Mouse (Mus musculus): Measurements from ENCODE around the gene Map4k2. TPM values are rescaled to one million over a fixed set of nuclear protein-coding genes. Genes with fewer than 3 reads are reported as not detected.
"Not testable (repeated sequence)": the region's sequence is repeated elsewhere in the genome, so short reads cannot be mapped to it uniquely, and the experiment has no call there.

The Map4k2 gene
- polyA plus RNA-seq, 1 experiment from 2014 or later = 18.4 TPM

DNA sequence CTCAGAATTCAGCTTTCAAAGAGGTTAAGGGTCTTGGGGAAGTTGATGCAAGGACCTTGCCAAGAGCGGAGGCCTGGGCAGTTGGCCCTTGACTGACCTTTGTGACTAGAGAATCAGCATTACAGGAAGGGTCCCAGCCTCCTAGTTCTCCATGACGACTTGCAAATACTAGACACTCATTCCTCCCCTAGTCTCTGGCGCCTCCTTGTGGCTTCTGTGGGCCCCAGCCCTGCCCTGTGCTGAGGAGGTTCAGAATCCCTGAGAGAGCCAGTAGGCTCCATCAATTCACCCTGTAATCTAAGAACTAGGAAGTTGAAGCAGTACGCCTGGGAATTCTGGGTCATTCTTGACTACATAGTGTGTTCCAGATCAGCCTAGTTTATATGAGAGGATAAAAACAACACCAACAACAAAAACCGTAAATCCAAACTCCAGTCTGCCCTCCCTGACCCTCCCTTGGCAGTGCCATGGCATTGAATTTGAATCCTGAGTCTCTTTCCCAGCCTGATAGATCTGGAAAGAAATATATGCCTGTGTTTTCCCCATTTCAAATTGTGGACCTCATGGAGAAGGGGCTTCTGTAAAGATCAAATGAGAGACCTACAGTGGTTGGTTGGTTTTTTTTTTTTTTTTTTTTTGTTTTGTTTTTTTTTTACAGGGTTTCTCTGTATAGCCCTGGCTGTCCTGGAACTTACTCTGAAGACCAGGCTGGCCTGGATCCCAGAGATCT lies 36.0 kb upstream of the Map4k2 start:
- peak; percentile 59; the same call in 1 of the 2 replicates for ATAC-seq (ENCODE audit: low FRiP score, low read depth)

DNA sequence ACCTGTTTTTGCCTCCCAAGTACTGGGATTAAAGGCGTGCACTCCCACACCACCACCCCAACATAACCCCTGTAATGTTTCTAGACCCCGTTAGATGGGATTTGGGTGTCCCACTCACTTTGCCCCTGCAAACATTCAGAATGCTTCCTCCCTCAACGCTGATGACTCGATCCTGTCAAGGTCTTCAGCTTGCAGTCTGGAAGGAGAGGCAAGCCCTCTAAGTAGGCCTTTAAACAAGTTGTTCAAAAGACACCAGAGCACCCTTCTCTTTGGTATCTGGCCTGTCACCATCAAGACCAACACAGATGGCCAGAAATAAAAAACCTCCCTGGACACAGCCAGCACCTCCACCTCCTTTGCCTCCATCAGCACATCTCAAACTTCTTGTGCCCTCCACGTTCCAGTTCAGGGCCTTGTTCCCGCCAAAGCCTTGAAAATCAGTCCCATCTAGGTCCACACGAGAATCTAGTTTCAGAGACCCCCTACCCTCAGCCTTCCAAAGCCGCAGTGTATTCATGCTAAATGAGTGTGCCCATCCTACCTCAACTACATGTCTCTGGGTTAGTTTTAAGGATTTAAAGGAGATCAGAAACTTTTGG lies 35.3 kb upstream of the Map4k2 start:
- no peaks in the 10 kb centered on the region for H3K27me3 ChIP-seq (replicated peaks)
- no peak overlapping the region; the same call in 1 of the 2 replicates for H3K4me3 ChIP-seq
- no peaks in the 10 kb centered on the region for H3K9me3 ChIP-seq
- no peak for ATAC-seq (ENCODE audit: low FRiP score, low read depth)
- H3K27ac ChIP-seq = no peak overlapping the region
- WGBS = 59% methylated on average over 8 of the region's 8 CpGs
- peaks cover 4% of the 10 kb centered on the region; the same call in 1 of the 2 replicates for H3K36me3 ChIP-seq
- H3K9ac ChIP-seq = no peak overlapping the region
- H3K4me2 ChIP-seq (replicated peaks) = peak overlapping the region; percentile 74
- H3K4me1 ChIP-seq = peaks cover 5% of the 10 kb centered on the region; the same call in 1 of the 2 replicates

More for the DNA sequence above, 36.0 kb upstream of the Map4k2 start:
- H3K9ac ChIP-seq = no peak overlapping the region
- no peak overlapping the region for H3K4me2 ChIP-seq (replicated peaks)
- H3K27me3 ChIP-seq (replicated peaks) = no peaks in the 10 kb centered on the region
- no peak overlapping the region for H3K4me3 ChIP-seq
- WGBS = 22% methylated on average over 5 of the region's 5 CpGs
- peaks cover 9% of the 10 kb centered on the region; the same call in 1 of the 2 replicates for H3K36me3 ChIP-seq
- H3K4me1 ChIP-seq = peaks cover 5% of the 10 kb centered on the region; the same call in 1 of the 2 replicates
- H3K27ac ChIP-seq = no peak overlapping the region
- no peaks in the 10 kb centered on the region for H3K9me3 ChIP-seq

DNA sequence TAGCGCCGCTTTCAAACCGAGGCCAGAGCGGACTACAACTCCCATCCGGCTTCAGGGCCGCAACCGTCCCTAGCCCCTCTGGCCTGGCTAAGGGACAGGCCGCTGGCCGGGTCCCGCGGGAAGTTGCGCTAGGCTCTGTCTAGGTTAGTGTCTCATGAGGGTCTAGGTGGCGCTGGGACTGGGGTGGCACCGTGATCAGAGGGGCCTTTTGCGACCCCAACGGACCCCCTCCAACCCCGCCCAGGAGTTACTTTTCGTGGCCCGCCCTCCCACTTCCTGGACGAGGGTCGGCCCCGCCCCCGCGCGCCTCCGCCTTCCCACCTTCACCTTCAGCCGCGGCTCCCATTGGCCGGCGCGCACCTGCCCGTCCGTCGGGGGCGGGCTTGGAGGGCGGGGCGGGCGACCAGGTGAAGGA lies 34.8 kb upstream of the Map4k2 start, which contains the start of gene Cdc42bpg:
TSS of gene Cdc42bpg (plus strand) at position 320 of the 415 bp plus-strand sequence.
- H3K4me1 ChIP-seq = peaks cover 5% of the 10 kb centered on the region; the same call in 1 of the 2 replicates
- H3K9me3 ChIP-seq = no peaks in the 10 kb centered on the region
- ATAC-seq (ENCODE audit: low FRiP score, low read depth) = peak; percentile 73
- H3K27me3 ChIP-seq (replicated peaks) = no peaks in the 10 kb centered on the region
- H3K27ac ChIP-seq = no peak within 1 kb of the TSS
- peak within 1 kb of the TSS; percentile 61 for H3K9ac ChIP-seq
- peak within 1 kb of the TSS; percentile 63 for H3K4me3 ChIP-seq
- WGBS = under 1% methylated on average over 34 of the region's 38 CpGs
- peak within 1 kb of the TSS; percentile 74 for H3K4me2 ChIP-seq (replicated peaks)
- H3K36me3 ChIP-seq = no peaks in the 10 kb centered on the region

DNA sequence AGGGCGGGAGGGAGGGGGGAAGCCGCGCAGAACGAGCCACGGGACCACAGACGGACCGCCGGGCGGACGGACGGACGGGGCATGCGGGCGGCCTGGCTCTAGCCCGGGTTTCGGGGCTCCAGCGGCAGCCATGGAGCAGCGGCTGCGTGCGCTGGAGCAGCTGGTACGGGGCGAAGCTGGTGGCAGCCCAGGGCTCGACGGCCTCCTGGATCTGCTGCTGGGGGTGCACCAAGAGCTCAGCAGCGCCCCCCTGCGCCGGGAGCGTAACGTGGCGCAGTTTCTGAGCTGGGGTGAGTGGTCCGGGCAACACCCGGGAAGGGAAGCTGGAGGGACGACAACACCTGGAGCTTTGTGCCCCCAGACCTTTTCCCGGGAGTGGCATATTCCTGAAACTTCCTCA lies 34.3 kb upstream of the Map4k2 start:
- ATAC-seq (ENCODE audit: low FRiP score, low read depth) = peak; percentile 45
- Histone ChIP-seq H3K4me1 (peaks cover 5% of the 10 kb centered on the region; the same call in 1 of the 2 replicates), H3K4me2 (replicated peaks) (peak overlapping the region; percentile 74), H3K4me3 (peak overlapping the region; percentile 63), H3K27ac (no peak overlapping the region), H3K36me3 (no peaks in the 10 kb centered on the region), H3K9me3 (no peaks in the 10 kb centered on the region), H3K27me3 (replicated peaks) (no peaks in the 10 kb centered on the region), H3K9ac (peak overlapping the region; percentile 61)
- under 1% methylated on average over 34 of the region's 34 CpGs for WGBS

DNA sequence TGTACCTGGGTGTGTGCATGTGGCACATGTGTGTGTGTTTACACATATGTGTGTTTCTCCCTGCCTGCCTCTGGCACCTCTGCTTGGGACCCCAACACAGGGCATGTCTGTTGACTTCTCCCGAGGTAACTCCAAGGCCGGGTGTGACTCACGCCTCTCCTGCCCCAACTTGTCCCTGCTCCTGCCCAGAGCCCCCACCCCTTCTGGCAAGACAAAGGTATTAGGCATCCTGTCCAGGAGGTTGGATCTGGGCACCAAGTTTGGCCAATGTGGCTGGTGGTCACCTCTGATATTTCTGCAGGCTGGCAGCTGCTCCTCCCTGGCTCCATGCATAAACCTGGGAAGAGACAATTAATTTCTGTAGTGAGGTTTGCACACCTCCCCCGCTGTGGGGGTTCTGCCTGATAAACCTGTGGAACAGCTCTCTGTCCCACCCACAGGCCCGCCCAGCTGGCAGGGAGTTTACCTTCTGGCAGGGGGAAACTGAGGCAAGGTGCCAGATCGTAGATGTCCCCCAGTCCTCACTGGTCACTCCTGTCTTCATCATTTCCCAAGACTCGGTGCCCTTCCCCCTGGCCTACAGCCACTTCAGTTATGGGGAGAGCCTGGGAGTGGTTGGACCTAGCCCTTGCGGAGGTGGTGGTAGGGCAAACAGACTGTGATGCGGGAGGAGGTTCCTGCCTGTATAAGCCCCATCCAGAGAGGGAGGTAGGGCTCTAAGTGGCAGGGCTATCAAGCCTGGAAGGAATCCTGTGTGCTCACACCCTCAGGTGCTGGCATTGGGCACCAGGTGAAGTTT lies 33.0 kb upstream of the Map4k2 start:
- Histone ChIP-seq H3K9me3 (no peaks in the 10 kb centered on the region), H3K4me3 (no peak overlapping the region), H3K4me1 (peaks cover 5% of the 10 kb centered on the region; the same call in 1 of the 2 replicates), H3K9ac (no peak overlapping the region), H3K36me3 (no peaks in the 10 kb centered on the region), H3K4me2 (replicated peaks) (no peak overlapping the region), H3K27me3 (replicated peaks) (no peaks in the 10 kb centered on the region), H3K27ac (no peak overlapping the region)
- WGBS = 89% methylated on average over 9 of the region's 9 CpGs
- no peak for ATAC-seq (ENCODE audit: low FRiP score, low read depth)

DNA sequence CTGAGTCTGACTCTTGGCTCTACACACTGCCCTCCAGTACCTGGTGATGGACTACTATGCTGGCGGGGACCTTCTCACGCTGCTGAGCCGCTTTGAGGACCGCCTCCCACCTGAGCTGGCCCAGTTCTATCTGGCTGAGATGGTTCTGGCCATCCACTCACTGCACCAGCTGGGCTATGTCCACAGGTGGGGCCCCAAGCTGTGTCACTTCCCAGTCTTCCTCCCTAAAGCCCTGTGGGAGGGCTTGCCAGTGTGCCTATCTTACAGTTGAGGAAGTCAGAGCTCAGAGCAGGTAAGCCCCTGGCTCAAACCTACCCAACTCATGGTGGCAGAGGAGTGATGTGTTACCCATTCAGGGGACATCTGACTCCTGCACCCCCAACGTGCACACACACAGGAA lies 30.8 kb upstream of the Map4k2 start:
- no peak overlapping the region for H3K4me3 ChIP-seq
- H3K4me1 ChIP-seq = peaks cover 5% of the 10 kb centered on the region; the same call in 1 of the 2 replicates
- H3K27me3 ChIP-seq (replicated peaks) = no peaks in the 10 kb centered on the region
- no peaks in the 10 kb centered on the region for H3K9me3 ChIP-seq
- peaks cover 7% of the 10 kb centered on the region for H3K36me3 ChIP-seq
- no peak overlapping the region for H3K4me2 ChIP-seq (replicated peaks)
- WGBS = 94% methylated on average over 5 of the region's 5 CpGs
- no peak for ATAC-seq (ENCODE audit: low FRiP score, low read depth)
- H3K27ac ChIP-seq = no peak overlapping the region
- H3K9ac ChIP-seq = no peak overlapping the region

DNA sequence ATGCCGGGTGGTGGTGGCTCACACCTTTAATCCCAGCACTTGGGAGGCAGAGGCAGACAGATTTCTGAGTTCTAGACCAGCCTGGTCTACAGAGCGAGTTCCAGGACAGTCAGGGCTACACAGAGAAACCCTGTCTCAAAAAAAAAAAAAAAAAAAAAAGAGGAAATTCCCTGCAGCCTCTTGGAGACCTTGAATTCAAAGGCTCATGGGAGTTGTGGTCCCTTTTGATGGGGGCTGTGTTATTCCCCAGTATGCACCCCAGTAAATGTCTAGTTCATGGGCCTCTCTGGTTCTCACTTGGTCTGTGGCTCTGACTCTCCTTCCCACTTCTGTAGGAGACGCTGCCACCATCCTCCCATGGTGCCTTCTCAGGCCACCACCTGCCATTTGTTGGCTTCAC lies 29.2 kb upstream of the Map4k2 start:
- not testable (repeated sequence) for H3K9me3 ChIP-seq; H3K27me3 ChIP-seq (replicated peaks); ATAC-seq (ENCODE audit: low FRiP score, low read depth); H3K4me2 ChIP-seq (replicated peaks); H3K4me1 ChIP-seq; H3K9ac ChIP-seq; H3K4me3 ChIP-seq; H3K27ac ChIP-seq
- 91% methylated on average over 3 of the region's 3 CpGs for WGBS
- H3K36me3 ChIP-seq = peaks cover 21% of the 10 kb centered on the region

DNA sequence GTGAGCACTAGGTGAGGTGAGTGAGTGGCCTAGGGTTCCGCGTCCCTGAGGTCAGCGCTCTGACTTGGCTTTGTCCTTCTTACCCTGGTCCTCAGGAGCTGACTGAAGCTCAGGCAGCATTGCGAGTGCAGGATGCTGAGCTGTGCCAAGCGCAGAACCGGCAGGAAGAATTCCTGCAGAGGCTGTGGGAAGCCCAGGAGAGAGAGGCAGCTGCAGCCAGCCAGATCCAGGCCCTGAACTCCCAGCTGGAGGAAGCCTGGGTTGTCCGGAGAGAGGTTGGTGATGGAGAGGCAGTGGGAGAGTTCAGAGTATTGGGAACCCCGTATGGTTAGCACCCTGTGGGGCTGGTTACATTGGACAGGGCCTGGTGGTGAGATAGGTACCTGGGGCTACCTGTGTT lies 27.1 kb upstream of the Map4k2 start:
- no peaks in the 10 kb centered on the region for H3K9me3 ChIP-seq
- H3K36me3 ChIP-seq = peaks cover 29% of the 10 kb centered on the region
- no peaks in the 10 kb centered on the region for H3K27me3 ChIP-seq (replicated peaks)
- H3K4me1 ChIP-seq = no peaks in the 10 kb centered on the region; the same call in 1 of the 2 replicates
- H3K4me2 ChIP-seq (replicated peaks) = no peak overlapping the region
- H3K9ac ChIP-seq = no peak overlapping the region
- no peak overlapping the region for H3K4me3 ChIP-seq
- H3K27ac ChIP-seq = no peak overlapping the region
- 88% methylated on average over 8 of the region's 8 CpGs for WGBS
- ATAC-seq (ENCODE audit: low FRiP score, low read depth) = no peak

DNA sequence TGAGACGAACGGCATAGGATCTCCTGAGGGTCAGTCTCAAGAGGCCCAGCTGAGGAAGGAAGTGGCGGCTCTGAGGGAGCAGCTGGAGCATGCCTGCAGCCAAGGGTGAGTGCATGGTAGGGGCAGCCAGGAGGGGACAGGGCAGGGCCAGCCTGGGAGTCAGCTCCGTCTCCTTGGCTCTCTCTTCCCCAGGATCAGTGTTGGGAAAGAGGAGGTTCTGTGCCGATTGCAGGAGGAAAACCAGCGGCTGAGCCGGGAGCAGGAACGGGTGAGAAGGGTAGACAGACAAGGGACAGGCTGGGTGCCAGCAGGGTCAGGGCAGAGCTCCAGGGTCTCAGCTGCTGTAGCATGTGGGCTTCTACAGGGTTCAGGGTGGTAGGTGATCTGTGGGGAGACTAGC lies 26.4 kb upstream of the Map4k2 start:
- Histone ChIP-seq H3K9me3 (no peaks in the 10 kb centered on the region), H3K4me3 (no peak overlapping the region), H3K27ac (no peak overlapping the region), H3K36me3 (peaks cover 29% of the 10 kb centered on the region), H3K27me3 (replicated peaks) (no peaks in the 10 kb centered on the region), H3K9ac (no peak overlapping the region), H3K4me1 (no peaks in the 10 kb centered on the region; the same call in 1 of the 2 replicates), H3K4me2 (replicated peaks) (no peak overlapping the region)
- no peak for ATAC-seq (ENCODE audit: low FRiP score, low read depth)
- WGBS = 84% methylated on average over 8 of the region's 8 CpGs

DNA sequence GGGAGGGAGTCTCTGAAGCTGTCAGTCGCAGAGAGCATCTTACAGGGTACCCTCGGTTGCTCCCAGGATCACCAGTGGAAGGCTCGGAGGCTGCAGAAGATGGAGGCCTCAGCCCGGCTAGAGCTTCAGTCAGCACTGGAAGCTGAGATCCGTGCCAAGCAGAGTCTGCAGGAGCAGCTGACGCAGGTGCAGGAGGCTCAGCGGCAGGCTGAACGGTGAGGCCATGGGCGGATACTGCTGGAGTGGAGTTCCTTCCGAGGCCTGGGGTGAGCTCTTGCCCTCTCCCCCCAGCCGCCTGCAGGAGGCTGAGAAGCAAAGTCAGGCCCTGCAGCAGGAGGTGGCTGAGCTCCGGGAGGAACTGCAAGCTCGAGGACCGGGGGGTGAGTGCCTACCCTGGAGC lies 25.4 kb upstream of the Map4k2 start:
- ATAC-seq (ENCODE audit: low FRiP score, low read depth) = no peak
- H3K27me3 ChIP-seq (replicated peaks) = no peaks in the 10 kb centered on the region
- H3K9me3 ChIP-seq = no peaks in the 10 kb centered on the region
- no peak overlapping the region for H3K4me2 ChIP-seq (replicated peaks)
- no peak overlapping the region for H3K4me3 ChIP-seq
- 82% methylated on average over 14 of the region's 14 CpGs for WGBS
- H3K27ac ChIP-seq = no peak overlapping the region
- H3K36me3 ChIP-seq = peaks cover 31% of the 10 kb centered on the region
- no peak overlapping the region for H3K9ac ChIP-seq
- H3K4me1 ChIP-seq = no peaks in the 10 kb centered on the region; the same call in 1 of the 2 replicates

DNA sequence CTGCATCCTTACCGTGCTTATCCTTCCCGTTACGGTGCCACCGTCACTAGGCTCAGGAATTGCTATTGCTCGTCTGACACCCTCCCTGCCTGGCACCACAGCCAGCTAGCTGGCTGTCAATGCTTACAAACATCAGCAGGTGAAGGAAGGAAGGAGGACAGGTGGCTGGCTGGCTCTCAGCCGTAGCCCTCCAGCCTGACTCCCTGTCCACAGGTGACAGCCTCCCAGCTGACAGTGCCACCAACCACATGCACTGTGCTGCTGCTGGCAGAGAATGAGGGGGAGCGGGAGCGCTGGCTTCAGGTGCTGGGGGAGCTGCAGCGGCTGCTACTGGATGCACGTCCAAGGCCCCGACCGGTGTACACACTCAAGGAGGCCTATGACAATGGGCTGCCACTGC lies 22.8 kb upstream of the Map4k2 start:
- Histone ChIP-seq H3K27ac (no peak overlapping the region), H3K36me3 (peaks cover 35% of the 10 kb centered on the region), H3K4me1 (no peaks in the 10 kb centered on the region; the same call in 1 of the 2 replicates), H3K9me3 (no peaks in the 10 kb centered on the region), H3K4me3 (no peak overlapping the region), H3K4me2 (replicated peaks) (no peak overlapping the region), H3K9ac (no peak overlapping the region), H3K27me3 (replicated peaks) (no peaks in the 10 kb centered on the region)
- 92% methylated on average over 12 of the region's 12 CpGs for WGBS
- ATAC-seq (ENCODE audit: low FRiP score, low read depth) = no peak

DNA sequence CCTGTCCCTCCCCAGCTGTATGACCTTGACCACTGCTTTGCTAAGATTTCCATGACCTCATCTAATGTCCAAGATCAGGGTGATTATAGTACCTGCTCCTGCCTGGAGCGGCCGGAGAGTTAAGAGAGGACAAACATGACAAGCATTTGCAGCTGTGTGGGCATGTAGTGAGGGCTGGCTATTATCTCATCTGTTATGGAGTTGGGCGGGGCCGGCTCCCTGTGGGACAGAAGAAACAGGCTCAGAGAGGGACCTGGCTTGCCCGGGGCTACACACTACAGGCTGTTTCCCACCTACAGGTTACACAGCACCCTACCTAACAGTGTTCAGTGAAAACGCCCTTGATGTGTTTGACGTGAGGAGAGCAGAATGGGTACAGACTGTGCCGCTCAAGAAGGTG lies 19.6 kb upstream of the Map4k2 start:
- H3K27me3 ChIP-seq (replicated peaks) = no peaks in the 10 kb centered on the region
- no peak overlapping the region for H3K4me2 ChIP-seq (replicated peaks)
- no peaks in the 10 kb centered on the region for H3K4me1 ChIP-seq
- H3K9me3 ChIP-seq = no peaks in the 10 kb centered on the region
- 86% methylated on average over 8 of the region's 8 CpGs for WGBS
- no peak overlapping the region for H3K9ac ChIP-seq
- ATAC-seq (ENCODE audit: low FRiP score, low read depth) = no peak
- H3K27ac ChIP-seq = no peak overlapping the region
- H3K36me3 ChIP-seq = peaks cover 21% of the 10 kb centered on the region
- H3K4me3 ChIP-seq = no peak overlapping the region

Measured in neural tube, embryonic 12.5 days (tissue).